Mouse (Mus musculus) cerebellum, adult 2 months (tissue): ENCODE data around the gene Smok3c. TPM values are rescaled to one million over a fixed set of nuclear protein-coding genes. Genes with fewer than 3 reads are reported as not detected.

Source experiments
- DNase-seq, 2 experiments: peaks; one replicate each; pipeline ENCODE4 v3.0.0; 2021
- H3K27ac ChIP-seq: fragments of 200-500 bp; 2 replicates; pipeline ENCODE4 v1.5.1; 2012; ENCODE audit warnings: low read length, control low read depth, inconsistent platforms; ENCODE audit not compliant: insufficient read depth
- H3K27me3 ChIP-seq: fragments of 200-500 bp; 2 replicates; pipeline ENCODE4 v1.6.1; 2012; ENCODE audit warnings: inconsistent platforms, mild to moderate bottlenecking, low read length, moderate library complexity; ENCODE audit not compliant: control insufficient read depth, insufficient read depth
- H3K4me1 ChIP-seq: fragments of 200-500 bp; 2 replicates; pipeline ENCODE4 v1.6.1; 2011; ENCODE audit warnings: low read length; ENCODE audit not compliant: control insufficient read depth, insufficient read depth
- H3K4me3 ChIP-seq: fragments of 200-500 bp; replicated peaks from 2 replicates; pipeline ENCODE3; 2011; ENCODE audit warnings: mild to moderate bottlenecking, low read depth, low read length, control low read depth; ENCODE audit not compliant: insufficient read depth
- CTCF ChIP-seq: fragments of 200-500 bp; IDR thresholded peaks from 2 replicates; pipeline ENCODE4 v1.5.1; 2011; ENCODE audit warnings: low read depth, mild to moderate bottlenecking, control low read depth, low read length, moderate library complexity, borderline replicate concordance; ENCODE audit not compliant: insufficient read depth
- POLR2A ChIP-seq: fragments of 200-500 bp; IDR thresholded peaks from 2 replicates; pipeline ENCODE4 v1.6.1; 2011; ENCODE audit warnings: low read length, control low read depth, borderline replicate concordance; ENCODE audit not compliant: insufficient read depth
- WGBS: fragments of 180-500 bp; shearing (Covaris S2); methylation state at CpG from one replicate; pipeline ENCODE4 v1.1.7; 2018; 5-methylcytosine and 5-hydroxymethylcytosine counted together
- polyA plus RNA-seq: library from polyadenylated mRNA; depleted of rRNA; stranded (reverse); fragments of >200 nt; gene quantifications from 2 replicates; pipeline ENCODE4 v1.2.3, GENCODE M21; 2012

Gene Smok3c
- polyA plus RNA-seq, 1 experiment, result not detected

DNA sequence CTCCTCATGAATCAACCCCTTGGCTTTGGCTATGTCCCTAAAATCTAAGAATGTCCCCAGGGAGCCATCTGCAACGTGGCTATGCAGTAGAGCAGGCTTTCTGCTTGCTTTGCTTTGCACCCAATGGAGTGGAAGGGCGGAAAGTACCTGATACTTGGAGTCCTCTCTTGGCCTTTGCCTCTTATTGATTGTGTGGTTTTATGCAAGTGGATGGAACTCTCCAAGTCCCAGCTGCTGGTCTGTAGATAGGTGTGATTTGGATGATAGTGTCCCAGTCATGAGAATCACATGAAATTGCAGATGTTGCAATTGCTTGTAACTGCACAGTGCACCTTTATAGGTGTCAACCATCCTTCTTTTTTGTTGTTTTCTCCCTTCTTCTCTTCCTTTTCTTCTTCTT lies 23.2 kb downstream of the Smok3c start:
- Histone ChIP-seq H3K27me3 (no peaks in the 10 kb centered on the region), H3K4me3 (no peak overlapping the region), H3K27ac (no peak overlapping the region), H3K4me1 (no peaks in the 10 kb centered on the region)
- TF ChIP-seq POLR2A (no peak), CTCF (no peak)
- no peak for DNase-seq
- 48% methylated on average over 2 of the region's 2 CpGs for WGBS

- H3K4me3 ChIP-seq, result no peak overlapping the region
- no peak overlapping the region for H3K27ac ChIP-seq
- no peaks in the 10 kb centered on the region for H3K27me3 ChIP-seq
- DNase-seq, result no peak
- no peak for TF ChIP-seq POLR2A
- no peak for TF ChIP-seq CTCF
- WGBS, result 90% methylated on average over 5 of the region's 5 CpGs
- H3K4me1 ChIP-seq, result 0 out of 2 replicates have a peak, but pooled peaks cover 2% of the 10 kb centered on the region
Measured at GRCm38 (mm10) chr5:138080456-138080855, 27.5 kb downstream of the Smok3c start.

DNA sequence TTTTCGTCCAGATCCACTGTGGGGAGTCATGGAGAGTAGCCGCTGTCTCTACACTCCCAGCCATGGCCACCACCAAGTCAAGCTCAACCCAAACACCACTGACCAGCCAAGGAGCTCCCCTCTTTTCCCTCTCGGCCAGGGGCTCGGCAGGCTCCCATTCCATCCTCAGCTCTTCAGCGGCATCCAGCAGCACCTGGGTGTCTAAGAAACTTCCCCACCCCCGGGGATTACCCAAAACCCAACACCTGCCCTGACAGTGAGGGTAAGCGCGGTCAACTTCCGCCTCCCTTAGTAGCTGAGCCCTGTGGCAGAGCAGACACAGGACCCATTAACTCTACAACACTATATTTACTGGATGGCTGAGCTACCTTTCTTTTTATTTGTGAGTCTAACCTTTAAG lies 28.5 kb downstream of the Smok3c start:
- Histone ChIP-seq H3K27me3 (no peaks in the 10 kb centered on the region), H3K4me1 (0 out of 2 replicates have a peak, but pooled peaks cover 2% of the 10 kb centered on the region), H3K27ac (no peak overlapping the region), H3K4me3 (no peak overlapping the region)
- no peak for TF ChIP-seq CTCF
- TF ChIP-seq POLR2A, result no peak
- DNase-seq, result no peak
- 85% methylated on average over 9 of the region's 9 CpGs for WGBS

GRCm38 (mm10) chr5:138083318-138083900 lies 30.4 kb downstream of the Smok3c start:
- no peak overlapping the region for H3K27ac ChIP-seq
- no peak for TF ChIP-seq CTCF
- TF ChIP-seq POLR2A, result no peak
- H3K4me1 ChIP-seq, result peaks cover 5% of the 10 kb centered on the region
- H3K27me3 ChIP-seq, result no peaks in the 10 kb centered on the region
- no peak for DNase-seq
- WGBS, result 66% methylated on average over 2 of the region's 2 CpGs
- no peak overlapping the region for H3K4me3 ChIP-seq

DNA sequence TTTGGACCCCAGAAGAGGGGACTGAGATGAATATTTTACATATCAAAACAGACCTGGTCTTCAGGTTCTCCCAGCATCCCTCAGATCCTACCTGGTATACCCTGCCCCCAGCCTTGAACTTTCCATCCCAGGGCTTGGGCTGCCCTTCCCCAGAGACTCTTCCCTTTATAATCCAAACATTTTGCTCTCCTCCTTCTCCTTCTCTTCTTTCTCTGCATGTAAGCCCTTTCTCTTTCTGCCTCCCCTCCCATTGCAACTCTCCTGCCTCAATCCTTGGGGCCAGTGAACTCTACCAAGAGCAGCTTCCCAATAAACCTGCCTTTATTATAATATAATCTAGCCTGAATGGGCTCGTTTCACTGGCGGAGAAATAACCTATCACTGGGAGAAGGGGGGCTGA lies 30.9 kb downstream of the Smok3c start:
- H3K27ac ChIP-seq, result no peak overlapping the region
- H3K27me3 ChIP-seq, result no peaks in the 10 kb centered on the region
- WGBS, result 93% methylated on average over 2 of the region's 2 CpGs
- H3K4me1 ChIP-seq, result peaks cover 5% of the 10 kb centered on the region
- DNase-seq, result no peak
- H3K4me3 ChIP-seq, result no peak overlapping the region
- no peak for TF ChIP-seq CTCF
- TF ChIP-seq POLR2A, result no peak

DNA sequence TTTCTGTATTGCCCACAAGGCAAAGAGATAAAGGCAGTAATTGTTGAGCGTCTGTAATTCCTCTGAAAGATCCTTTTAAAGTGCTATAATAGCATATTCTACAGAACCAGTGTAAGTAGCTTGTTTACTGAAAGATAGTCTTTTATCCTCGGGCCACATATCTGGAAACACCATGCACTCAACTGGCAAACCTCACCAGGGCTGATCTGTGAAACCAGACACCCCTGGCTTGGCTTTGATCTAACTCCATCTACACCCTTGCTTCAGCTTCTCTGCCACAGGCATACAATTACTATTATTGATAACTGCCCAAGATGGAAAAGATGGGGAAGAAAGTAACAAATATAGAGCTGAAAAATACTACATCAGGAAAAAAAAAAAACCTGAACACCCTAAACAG lies 31.5 kb downstream of the Smok3c start:
- peak; percentile 9 to 15 for DNase-seq
- 82% methylated on average over 2 of the region's 2 CpGs for WGBS
- TF ChIP-seq POLR2A, result no peak
- TF ChIP-seq CTCF, result no peak
- H3K27ac ChIP-seq, result peak overlapping the region; percentile 16; the same call in 1 of the 2 replicates
- H3K27me3 ChIP-seq, result no peaks in the 10 kb centered on the region
- peaks cover 5% of the 10 kb centered on the region for H3K4me1 ChIP-seq
- peak overlapping the region; percentile 93 for H3K4me3 ChIP-seq

GRCm38 (mm10) chr5:138084996-138085395 lies 32.0 kb downstream of the Smok3c start, which contains the start of gene Zkscan1:
Gene Zkscan1, plus strand, starts transcription at chr5:138085084.
- Histone ChIP-seq H3K4me1 (peaks cover 5% of the 10 kb centered on the region), H3K4me3 (peak within 1 kb of the TSS; percentile 93), H3K27me3 (no peaks in the 10 kb centered on the region), H3K27ac (peak within 1 kb of the TSS; percentile 85)
- DNase-seq, result peak; percentile 81 to 90
- under 1% methylated on average over 27 of the region's 27 CpGs for WGBS
- TF ChIP-seq POLR2A, result peak; percentile 82; the same call in 1 of the 2 replicates
- no peak for TF ChIP-seq CTCF

DNA sequence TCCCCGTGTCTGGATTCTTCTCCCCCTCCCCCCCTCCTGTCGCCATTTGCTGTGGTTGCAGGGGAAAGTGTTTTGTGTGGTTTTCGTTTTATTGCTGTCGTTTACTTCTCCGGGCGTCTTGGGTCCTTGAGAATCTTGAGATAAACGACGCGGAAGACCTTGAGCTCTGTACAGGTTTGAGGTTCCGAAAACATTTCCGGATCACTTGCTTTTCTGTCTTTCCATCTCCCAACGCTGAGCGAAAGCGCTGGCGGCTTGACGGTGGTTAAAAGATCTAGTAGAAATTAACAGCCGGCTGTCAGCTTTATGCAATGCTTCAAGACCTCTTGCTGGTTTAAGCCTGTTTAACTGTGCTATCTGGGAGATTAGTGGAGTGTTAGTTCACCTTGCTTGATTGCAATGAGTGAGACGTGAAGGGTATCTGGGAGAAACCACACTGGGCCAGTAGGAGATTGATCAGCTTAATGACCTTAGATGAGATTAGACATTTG lies 32.5 kb downstream of the Smok3c start:
- no peaks in the 10 kb centered on the region for H3K27me3 ChIP-seq
- H3K4me3 ChIP-seq, result peak overlapping the region; percentile 93
- TF ChIP-seq CTCF (no peak), POLR2A (no peak)
- peak overlapping the region; percentile 85; the same call in 1 of the 2 replicates for H3K27ac ChIP-seq
- under 1% methylated on average over 18 of the region's 18 CpGs for WGBS
- peak in 1 of 2 experiments; percentile 22 for DNase-seq
- peaks cover 5% of the 10 kb centered on the region for H3K4me1 ChIP-seq
